Mouse (Mus musculus) liver, embryonic 14.5 days (tissue): Measurements from ENCODE around the gene Trp53i13. TPM values are rescaled to one million over a fixed set of nuclear protein-coding genes. Genes with fewer than 3 reads are reported as not detected.

Experiments used
- ATAC-seq: fragments of 200-750 bp; cut with Nextera tagmentation; 2 replicates; pipeline ENCODE4 v1.8.0; 2017; ENCODE audit warnings: moderate number of reproducible peaks, mild to moderate bottlenecking, moderate library complexity; ENCODE audit not compliant: insufficient read depth
- DNase-seq, 3 experiments: peaks; one replicate each; pipeline ENCODE4 v3.0.0-alpha.2; 2012 to 2013; ENCODE audit warnings: low read depth in 3 of 3, low spot score in 3 of 3
- H3K27ac ChIP-seq: fragments of 300-500 bp; sonication (generic); 2 replicates; pipeline ENCODE4 v1.5.1; 2014; ENCODE audit warnings: moderate library complexity, mild to moderate bottlenecking, control low read depth, inconsistent platforms
- H3K27me3 ChIP-seq: fragments of 300-500 bp; sonication (generic); 2 replicates; pipeline ENCODE4 v1.6.1; 2014; ENCODE audit warnings: mild to moderate bottlenecking, low read length, moderate library complexity; ENCODE audit not compliant: control insufficient read depth, insufficient read depth
- H3K36me3 ChIP-seq: fragments of 300-500 bp; sonication (generic); replicated peaks from 2 replicates; pipeline ENCODE4 v1.6.1; 2014; ENCODE audit warnings: low read depth; ENCODE audit not compliant: control insufficient read depth, insufficient read depth
- H3K4me1 ChIP-seq, 2 experiments: fragments of 200-500 bp in 1 of 2; fragments of 300-500 bp in 1 of 2; sonication (generic) in 1 of 2; replicated peaks; 2 replicates each; pipeline ENCODE4 v1.6.1; 2012 to 2014; ENCODE audit warnings: antibody characterized with exemption in 1 of 2, inconsistent platforms in 1 of 2, low read length in 1 of 2; ENCODE audit not compliant: control insufficient read depth in 2 of 2, insufficient read depth in 2 of 2
- H3K4me2 ChIP-seq: fragments of 300-500 bp; sonication (generic); 2 replicates; pipeline ENCODE4 v1.6.1; 2014; ENCODE audit warnings: low read depth, mild to moderate bottlenecking, control low read depth, moderate library complexity
- H3K4me3 ChIP-seq, 2 experiments: fragments of 200-500 bp in 1 of 2; fragments of 300-500 bp in 1 of 2; sonication (generic) in 1 of 2; 2 replicates each; pipeline ENCODE4 v1.5.1; 2012 to 2014; ENCODE audit warnings: low read depth in 2 of 2, low read length in 2 of 2, mild to moderate bottlenecking in 2 of 2, control low read depth in 1 of 2, inconsistent platforms in 1 of 2, moderate library complexity in 1 of 2; ENCODE audit not compliant: insufficient read depth in 1 of 2
- H3K9ac ChIP-seq: fragments of 300-500 bp; sonication (generic); replicated peaks from 2 replicates; pipeline ENCODE4 v1.6.1; 2014; ENCODE audit warnings: mild to moderate bottlenecking, control low read depth, moderate library complexity
- H3K9me3 ChIP-seq: fragments of 300-500 bp; sonication (generic); 2 replicates; pipeline ENCODE4 v1.6.1; 2016; ENCODE audit warnings: low read length, mixed read lengths; ENCODE audit not compliant: control insufficient read depth
- CTCF ChIP-seq: IDR thresholded peaks from 2 replicates; pipeline ENCODE4 v1.5.1; 2016; ENCODE audit warnings: antibody characterized with exemption, low read depth, control low read depth
- EP300 ChIP-seq: IDR thresholded peaks from 2 replicates; pipeline ENCODE4 v1.6.1; 2016; ENCODE audit warnings: antibody characterized with exemption, low read depth
- WGBS: fragments of 180-500 bp; shearing (Covaris S2); extraction: QIAGEN DNeasy Blood & Tissue Kit; methylation state at CpG from one replicate; pipeline ENCODE4 v1.1.7; 2014; ENCODE audit not compliant: insufficient replicate concordance; 5-methylcytosine and 5-hydroxymethylcytosine counted together
- polyA plus RNA-seq, 2 experiments: library from polyadenylated mRNA; depleted of rRNA in 1 of 2; stranded (reverse) in 1 of 2; unstranded in 1 of 2; fragments of >200 nt; fragmentation: Nextera tagmentation in 1 of 2; extraction: Ambion mirVana in 1 of 2; gene quantifications; 2 replicates each; pipeline versions ENCODE4 v1.2.1 to v1.2.3; 2012 to 2014

The Trp53i13 gene
- polyA plus RNA-seq, 2 experiments: 3.3 to 3.5 TPM

- H3K36me3 ChIP-seq: no peaks in the 10 kb centered on the region; the same call in none of the 2 replicates
Measured at GRCm38 (mm10) chr11:77502481-77502880, 13.3 kb downstream of the Trp53i13 start.

GRCm38 (mm10) chr11:77501971-77502370, 13.8 kb downstream of the Trp53i13 start:
- ATAC-seq: no peak
- Histone ChIP-seq H3K4me1 (peaks cover 0 to 3% of the 10 kb centered on the region in 2 experiments; a peak in 1 of 4 replicates), H3K4me2 (no peak overlapping the region), H3K36me3 (no peaks in the 10 kb centered on the region; the same call in none of the 2 replicates), H3K9me3 (no peaks in the 10 kb centered on the region), H3K4me3 (no peak overlapping the region), H3K9ac (no peak overlapping the region), H3K27me3 (no peaks in the 10 kb centered on the region), H3K27ac (no peak overlapping the region)
- no peak for TF ChIP-seq EP300
- no peak for TF ChIP-seq CTCF
- 76% methylated on average over 4 of the region's 4 CpGs for WGBS
- no peak for DNase-seq

More at GRCm38 (mm10) chr11:77502481-77502880, 13.3 kb downstream of the Trp53i13 start:
- no peak overlapping the region for H3K27ac ChIP-seq
- no peak for DNase-seq
- H3K27me3 ChIP-seq: no peaks in the 10 kb centered on the region
- no peak for ATAC-seq
- H3K9me3 ChIP-seq: no peaks in the 10 kb centered on the region
- no peaks in the 10 kb centered on the region for H3K4me1 ChIP-seq
- TF ChIP-seq CTCF: no peak
- no peak for TF ChIP-seq EP300
- H3K9ac ChIP-seq: no peak overlapping the region
- H3K4me3 ChIP-seq: no peak overlapping the region
- WGBS: 82% methylated on average over 6 of the region's 6 CpGs
- no peak overlapping the region for H3K4me2 ChIP-seq

GRCm38 (mm10) chr11:77501392-77501791, 14.4 kb downstream of the Trp53i13 start:
- no peaks in the 10 kb centered on the region; the same call in none of the 2 replicates for H3K36me3 ChIP-seq

GRCm38 (mm10) chr11:77500361-77501325, 15.1 kb downstream of the Trp53i13 start:
- ATAC-seq (no peak), DNase-seq (no peak)
- H3K9ac ChIP-seq: no peak overlapping the region; the same call in 1 of the 2 replicates
- no peak overlapping the region for H3K4me2 ChIP-seq
- H3K4me1 ChIP-seq: peaks cover 0 to 7% of the 10 kb centered on the region in 2 experiments; a peak in 2 of 4 replicates
- no peaks in the 10 kb centered on the region for H3K27me3 ChIP-seq
- H3K27ac ChIP-seq: no peak overlapping the region
- TF ChIP-seq EP300 (no peak), CTCF (no peak)
- WGBS: 79% methylated on average over 17 of the region's 17 CpGs
- no peaks in the 10 kb centered on the region; the same call in none of the 2 replicates for H3K36me3 ChIP-seq
- H3K4me3 ChIP-seq: no peak overlapping the region
- H3K9me3 ChIP-seq: no peaks in the 10 kb centered on the region

More at GRCm38 (mm10) chr11:77501392-77501791, 14.4 kb downstream of the Trp53i13 start:
- H3K27me3 ChIP-seq: no peaks in the 10 kb centered on the region
- TF ChIP-seq EP300: no peak
- TF ChIP-seq CTCF: peak; percentile 96
- no peak overlapping the region for H3K27ac ChIP-seq
- peak in 2 of 3 experiments; percentile 57 to 58 for DNase-seq
- no peak overlapping the region for H3K4me2 ChIP-seq
- WGBS: 21% methylated on average over 5 of the region's 5 CpGs
- no peak overlapping the region for H3K4me3 ChIP-seq
- H3K4me1 ChIP-seq: peaks cover 0 to 5% of the 10 kb centered on the region in 2 experiments; a peak in 2 of 4 replicates
- ATAC-seq: no peak
- H3K9ac ChIP-seq: no peak overlapping the region
- H3K9me3 ChIP-seq: no peaks in the 10 kb centered on the region

GRCm38 (mm10) chr11:77499354-77499753, 16.4 kb downstream of the Trp53i13 start:
- Histone ChIP-seq H3K27me3 (no peaks in the 10 kb centered on the region), H3K4me1 (peaks cover 0 to 14% of the 10 kb centered on the region in 2 experiments; a peak in 2 of 4 replicates), H3K4me2 (no peak overlapping the region), H3K9ac (no peak overlapping the region), H3K36me3 (no peaks in the 10 kb centered on the region; the same call in none of the 2 replicates), H3K27ac (no peak overlapping the region), H3K9me3 (no peaks in the 10 kb centered on the region), H3K4me3 (no peak overlapping the region)
- ATAC-seq: no peak
- DNase-seq: no peak
- 90% methylated on average over 7 of the region's 7 CpGs for WGBS
- TF ChIP-seq CTCF: no peak
- no peak for TF ChIP-seq EP300
